Mouse (Mus musculus) spleen, adult 2 months (tissue): ENCODE results near the gene Lnpk.

Experiments
- CTCF ChIP-seq: fragments of 200-500 bp; IDR thresholded peaks from 2 replicates; pipeline ENCODE4 v1.5.1; 2011; ENCODE audit warnings: mild to moderate bottlenecking, inconsistent platforms; ENCODE audit not compliant: insufficient read depth, insufficient read length, insufficient replicate concordance; ENCODE audit errors: extremely low read depth
- POLR2A ChIP-seq: fragments of 200-500 bp; IDR thresholded peaks from 2 replicates; pipeline ENCODE4 v1.6.1; 2011; ENCODE audit warnings: low read depth, low read length, inconsistent platforms

DNA sequence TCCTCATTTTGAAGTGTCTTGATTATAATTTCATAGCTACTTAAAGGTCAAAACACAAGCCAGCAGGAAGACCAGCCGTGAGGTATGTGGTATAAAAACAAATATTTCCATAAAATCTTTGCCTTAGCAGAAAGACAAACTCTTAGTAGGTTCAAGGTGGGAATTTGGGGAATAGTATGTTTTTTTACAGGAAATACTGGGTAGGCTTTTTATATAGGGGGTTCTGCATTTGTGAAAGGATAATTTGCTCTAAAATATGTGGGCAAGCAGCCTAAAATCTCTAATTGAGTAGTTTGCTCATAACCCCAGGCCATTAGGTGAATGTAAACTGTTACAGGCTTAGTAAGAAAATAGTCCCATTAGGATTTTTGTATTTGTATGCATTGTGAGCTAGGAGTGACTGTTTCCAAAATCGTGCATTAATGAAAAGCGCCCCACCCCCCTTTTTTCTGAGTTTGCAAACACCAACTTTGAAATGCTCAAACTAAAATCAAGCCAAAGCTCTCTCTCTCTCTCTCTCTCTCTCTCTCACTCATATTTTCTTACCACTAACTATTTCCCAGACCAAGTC lies 40.5 kb upstream of the Lnpk start:
- TF ChIP-seq CTCF (no peak), POLR2A (no peak)
